Mouse (Mus musculus) B cell, adult 2 months (primary cell): ENCODE measurements around the gene Ntn5.

Experiments
- DNase-seq, 2 experiments: peaks; one replicate each; pipeline ENCODE4 v3.0.0; 2022

The Ntn5 gene

DNA sequence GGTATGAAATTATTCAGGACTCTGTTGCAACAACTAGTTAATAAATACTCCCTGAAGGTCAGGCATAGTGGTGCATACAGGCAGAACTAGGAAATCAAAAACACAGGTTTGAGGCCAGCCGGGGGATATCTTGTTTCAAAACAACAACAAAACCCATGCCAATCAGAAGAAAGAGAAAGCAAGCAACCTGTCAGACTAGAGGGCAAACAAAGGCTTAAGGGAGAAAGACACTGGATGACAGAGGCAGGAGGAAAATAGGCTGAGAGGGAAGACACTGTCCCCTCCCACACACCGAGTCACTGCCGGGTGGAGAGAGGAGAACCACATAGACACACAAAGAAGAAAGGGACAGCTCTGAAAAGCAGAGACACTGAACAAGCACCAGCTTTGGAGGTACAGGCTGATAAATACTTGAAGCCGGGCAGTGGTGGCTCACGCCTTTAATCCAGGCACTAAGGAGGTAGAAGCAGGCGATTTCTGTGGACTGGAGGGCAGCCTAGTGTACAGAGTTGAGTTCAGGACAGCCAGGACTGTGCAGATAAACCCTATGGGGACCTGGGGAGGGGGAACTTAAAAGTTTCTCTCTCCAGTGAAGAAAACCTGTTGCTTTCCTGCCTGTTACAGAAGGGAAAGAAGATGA is 30.2 kb downstream of the Ntn5 start:
- no peak for DNase-seq

DNA sequence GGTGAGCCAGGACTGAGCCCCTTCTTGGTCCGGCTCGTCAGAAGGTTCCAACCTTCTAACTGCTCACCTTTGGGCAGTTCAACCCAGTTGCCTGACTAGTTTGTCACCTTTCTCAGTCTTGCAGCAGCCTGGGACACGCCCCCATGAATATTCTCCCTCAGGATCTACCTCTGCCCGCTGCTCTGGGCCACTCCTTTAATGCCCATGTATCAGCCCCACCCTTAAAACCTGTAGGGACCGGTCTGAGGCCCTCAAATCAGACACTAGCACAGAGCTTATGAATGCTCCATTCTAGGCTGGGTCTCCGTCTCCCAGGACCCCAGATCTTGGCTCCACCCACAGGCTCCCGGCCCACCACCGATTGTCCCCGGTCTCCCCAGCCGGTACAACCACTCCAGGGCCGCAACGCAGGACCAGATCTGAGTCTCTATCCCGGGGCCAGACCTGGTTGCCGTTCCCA is 30.8 kb downstream of the Ntn5 start:
- no peak for DNase-seq

- DNase-seq = peak; percentile 95 to 96
These were observed 31.4 kb downstream of the Ntn5 start, which contains the start of gene Rpl18 for GRCm38 (mm10) chr7:45715090-45715708. Gene Rpl18, plus strand, starts transcription at chr7:45715457.

- DNase-seq = no peak
These were observed 32.1 kb downstream of the Ntn5 start for GRCm38 (mm10) chr7:45715741-45716459.

DNA sequence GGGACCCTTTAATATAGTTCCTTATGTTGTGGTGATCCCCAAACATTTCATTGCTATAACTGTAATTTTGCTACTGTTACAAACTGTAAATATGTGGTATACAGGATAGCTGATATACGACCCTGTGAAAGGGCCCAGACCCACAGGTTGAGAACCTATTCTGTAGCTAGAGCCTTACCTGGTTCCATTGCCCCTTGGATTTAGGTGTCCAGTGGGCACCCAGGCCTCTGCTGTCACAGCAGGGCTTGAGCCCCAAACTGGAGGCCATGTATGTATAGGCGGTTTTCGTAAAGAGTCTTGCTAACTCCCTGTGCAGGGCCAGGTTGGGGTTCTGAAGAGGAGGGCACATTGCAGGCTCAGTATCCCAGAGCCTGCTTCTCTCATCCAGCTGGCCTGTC is 32.6 kb downstream of the Ntn5 start:
- DNase-seq = no peak

GRCm38 (mm10) chr7:45716952-45717917 is 33.4 kb downstream of the Ntn5 start:
- DNase-seq = no peak

- peak; percentile 99 for DNase-seq
These were observed 34.1 kb downstream of the Ntn5 start, which contains the start of gene Sphk2 for GRCm38 (mm10) chr7:45717918-45718297. Gene Sphk2, minus strand, starts transcription at chr7:45718002.

DNA sequence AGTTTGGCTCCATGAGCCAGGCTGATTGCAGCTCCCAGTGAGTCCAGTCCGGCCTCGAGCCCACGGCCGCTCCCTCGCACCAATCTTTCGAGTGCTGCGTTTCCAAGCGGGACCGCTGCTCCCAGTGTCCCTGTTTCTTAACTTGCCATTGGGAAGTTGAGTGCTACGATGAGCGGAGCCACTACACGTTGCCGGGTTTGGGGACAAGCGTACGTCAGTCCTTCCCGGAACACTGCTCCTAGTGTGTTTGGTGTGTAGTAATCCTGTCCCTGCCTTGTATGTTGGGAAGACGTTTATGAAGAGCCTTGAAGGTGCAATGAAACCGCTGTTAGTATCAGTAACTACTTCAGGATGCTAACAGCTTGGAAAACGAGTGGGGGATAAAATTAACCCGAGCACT is 34.5 kb downstream of the Ntn5 start:
- DNase-seq = no peak

GRCm38 (mm10) chr7:45719180-45719579 is 35.4 kb downstream of the Ntn5 start:
- no peak for DNase-seq

DNA sequence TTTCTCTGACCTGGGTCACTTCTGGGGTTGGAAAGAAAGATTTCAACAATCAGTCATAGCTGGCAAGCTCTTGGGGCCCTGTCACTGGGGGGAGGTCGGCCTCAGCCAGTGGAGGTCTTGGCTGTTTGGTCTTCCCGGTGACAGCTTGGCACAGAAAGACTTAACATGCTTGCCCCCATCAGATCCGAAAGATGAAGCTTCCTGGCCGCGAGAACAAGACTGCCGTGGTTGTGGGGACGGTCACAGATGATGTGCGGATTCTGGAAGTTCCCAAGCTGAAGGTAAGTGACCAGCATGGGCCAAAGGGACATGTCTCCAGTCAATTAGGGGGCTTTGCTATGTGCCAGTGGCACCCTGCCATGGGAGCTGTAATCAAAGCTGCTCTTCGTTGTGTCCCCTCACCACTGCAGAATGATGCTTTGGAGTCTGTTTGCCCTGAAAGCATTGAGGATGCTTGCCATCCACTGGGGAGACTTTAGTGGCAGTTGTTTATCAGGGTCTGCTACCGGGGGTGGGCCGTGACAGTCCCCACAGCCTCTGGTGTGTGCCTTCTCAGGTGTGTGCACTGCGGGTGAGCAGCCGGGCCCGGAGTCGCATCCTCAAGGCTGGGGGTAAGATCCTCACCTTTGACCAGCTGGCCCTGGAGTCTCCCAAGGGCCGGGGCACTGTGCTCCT is 36.1 kb downstream of the Ntn5 start:
- no peak for DNase-seq

- no peak for DNase-seq
These were observed 36.8 kb downstream of the Ntn5 start, which contains the start of gene Fam83e for GRCm38 (mm10) chr7:45720413-45721233. Gene Fam83e, plus strand, starts transcription at chr7:45721212.

DNA sequence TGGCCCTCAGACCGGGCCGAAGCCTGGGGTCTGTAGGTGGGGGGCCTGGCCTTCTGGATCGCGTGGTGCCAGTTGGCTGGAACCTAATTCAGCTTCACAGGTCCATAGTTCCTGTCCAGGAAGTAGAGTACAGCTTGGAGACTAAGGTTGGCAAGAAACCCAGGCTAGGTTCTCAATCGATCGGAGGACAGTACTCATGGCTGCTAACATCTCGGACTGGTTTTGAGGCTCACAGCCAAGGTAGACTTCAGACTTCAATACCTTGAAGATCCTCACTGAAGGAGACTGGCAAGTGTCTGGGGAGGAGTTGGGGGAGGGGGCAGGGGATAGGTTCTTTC is 37.4 kb downstream of the Ntn5 start:
- no peak for DNase-seq

GRCm38 (mm10) chr7:45721642-45722347 is 38.0 kb downstream of the Ntn5 start:
- DNase-seq = no peak

GRCm38 (mm10) chr7:45722348-45722713 is 38.5 kb downstream of the Ntn5 start:
- no peak for DNase-seq

- DNase-seq = no peak
These were observed 39.5 kb downstream of the Ntn5 start for GRCm38 (mm10) chr7:45723301-45723700.

DNA sequence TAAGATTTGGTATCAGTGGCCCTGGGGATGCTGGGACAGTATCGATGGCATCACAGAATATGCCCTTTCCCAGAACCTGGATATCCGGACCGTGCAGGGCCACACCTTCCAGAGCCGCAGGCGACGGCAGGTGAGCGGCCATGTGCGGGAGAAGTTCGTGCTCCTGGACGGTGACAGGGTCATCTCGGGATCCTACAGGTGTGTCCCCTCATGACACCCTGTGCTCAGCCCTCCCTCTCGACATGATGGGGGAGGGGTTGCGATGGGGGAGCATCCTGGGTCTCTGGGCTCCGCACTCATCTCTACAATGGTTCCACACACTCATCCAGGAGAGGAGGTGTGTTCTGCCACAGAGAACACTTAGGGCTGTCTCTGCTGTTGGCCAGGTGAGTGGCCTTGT is 40.0 kb downstream of the Ntn5 start:
- DNase-seq = no peak

GRCm38 (mm10) chr7:45725151-45725550 is 41.3 kb downstream of the Ntn5 start:
- no peak for DNase-seq

- DNase-seq = no peak
These were observed 41.9 kb downstream of the Ntn5 start, which contains the start of gene Spaca4 for GRCm38 (mm10) chr7:45725713-45726112. Gene Spaca4, minus strand, starts transcription at chr7:45725813.

- no peak for DNase-seq
These were observed 42.6 kb downstream of the Ntn5 start for GRCm38 (mm10) chr7:45726419-45726818.

DNA sequence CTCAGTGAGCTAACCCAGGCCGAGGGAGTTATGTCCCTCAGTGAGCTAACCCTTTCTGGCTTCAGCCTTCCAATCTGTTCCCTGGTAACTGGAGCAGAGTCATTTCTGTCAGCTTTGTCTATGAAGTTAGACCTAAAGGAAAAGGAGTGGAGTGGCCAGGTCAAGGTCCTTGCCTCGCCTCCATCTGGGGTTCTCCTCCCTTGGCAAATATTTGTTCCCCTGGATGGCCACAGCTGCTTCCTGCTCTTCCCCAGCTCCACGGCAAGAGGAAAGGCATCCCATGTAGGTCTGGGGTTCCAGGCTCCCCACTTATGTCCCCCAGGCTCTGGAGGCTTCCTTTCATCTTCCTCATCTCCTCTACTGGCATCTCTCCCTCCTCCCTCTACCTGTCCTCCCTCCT is 43.8 kb downstream of the Ntn5 start:
- no peak for DNase-seq
